Mouse (Mus musculus) hindbrain, embryonic 14.5 days (tissue): Measurements from ENCODE around the gene Sf3b5. TPM values are rescaled to one million over a fixed set of nuclear protein-coding genes. Genes with fewer than 3 reads are reported as not detected.

ENCODE experiments used
- polyA plus RNA-seq: library from polyadenylated mRNA; unstranded; fragments of >200 nt; fragmentation: Nextera tagmentation; extraction: Ambion mirVana; gene quantifications from 2 replicates; pipeline ENCODE4 v1.2.1, GENCODE M21; 2014

Gene Sf3b5
- polyA plus RNA-seq, 1 experiment from 2014 or later: 28.1 TPM

Other genes starting within 250 kb of the Sf3b5 start
- 25.0 and 28.2 TPM in 2 replicates for gene Utrn, start 136.0 kb upstream of the Sf3b5 start, polyA plus RNA-seq
- gene Stx11, start 41.0 kb upstream of the Sf3b5 start, polyA plus RNA-seq: 2.0 and 3.7 TPM in 2 replicates
- gene Plagl1, start 55.2 kb downstream of the Sf3b5 start, polyA plus RNA-seq: 40.8 and 44.1 TPM in 2 replicates
- not detected in 2 replicates for gene Zc2hc1b, start 172.7 kb downstream of the Sf3b5 start, polyA plus RNA-seq
- gene Ltv1, start 187.8 kb downstream of the Sf3b5 start, polyA plus RNA-seq: 30.5 and 34.9 TPM in 2 replicates